Mouse (Mus musculus): ENCODE data around the gene Tns1.
A peak's percentile ranks its signal among the peaks of the same experiment; 100 is the strongest.

The Tns1 gene

DNA sequence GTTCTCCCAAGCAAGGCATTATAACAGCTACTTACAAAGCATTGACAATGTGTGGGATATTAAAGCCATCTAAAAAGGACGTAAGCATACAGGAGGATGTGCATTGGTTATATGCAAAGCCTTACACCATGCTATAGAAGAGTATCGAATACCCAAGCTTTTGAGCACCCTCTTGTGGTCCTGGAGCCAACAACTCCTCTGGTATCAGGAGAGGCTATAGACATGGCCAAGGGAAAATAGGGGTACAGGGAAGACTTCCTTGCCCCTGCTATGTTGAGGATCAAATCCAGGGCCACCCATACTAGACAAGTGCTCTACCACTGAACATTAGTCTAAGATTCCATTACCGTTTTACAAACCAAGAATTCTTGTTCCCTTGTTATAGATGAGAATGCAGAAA lies 7.8 kb upstream of the Tns1 start:
- H3K4me3 ChIP-seq (replicated peaks; ENCODE audit: low read length), result no peak overlapping the region
- 0 out of 2 replicates have a peak, but pooled peaks cover 6% of the 10 kb centered on the region for H3K4me1 ChIP-seq (replicated peaks; ENCODE audit: low read depth, low read length)
- H3K9me3 ChIP-seq (ENCODE audit: low read length), result peaks cover 19% of the 10 kb centered on the region
- H3K36me3 ChIP-seq (ENCODE audit: insufficient read depth, low read length), result no peaks in the 10 kb centered on the region
- H3K27me3 ChIP-seq (ENCODE audit: insufficient read depth, low read length), result peaks cover 44% of the 10 kb centered on the region
- TF ChIP-seq POU5F1 (IDR thresholded peaks at IDR 0.05; ENCODE audit: borderline replicate concordance, low read length), result no peak
- no peak for TF ChIP-seq CTCF (conservative IDR thresholded peaks at IDR 0.05; ENCODE audit: low read length)
- TF ChIP-seq NANOG (IDR thresholded peaks at IDR 0.05; ENCODE audit: borderline replicate concordance, low read length), result no peak

DNA sequence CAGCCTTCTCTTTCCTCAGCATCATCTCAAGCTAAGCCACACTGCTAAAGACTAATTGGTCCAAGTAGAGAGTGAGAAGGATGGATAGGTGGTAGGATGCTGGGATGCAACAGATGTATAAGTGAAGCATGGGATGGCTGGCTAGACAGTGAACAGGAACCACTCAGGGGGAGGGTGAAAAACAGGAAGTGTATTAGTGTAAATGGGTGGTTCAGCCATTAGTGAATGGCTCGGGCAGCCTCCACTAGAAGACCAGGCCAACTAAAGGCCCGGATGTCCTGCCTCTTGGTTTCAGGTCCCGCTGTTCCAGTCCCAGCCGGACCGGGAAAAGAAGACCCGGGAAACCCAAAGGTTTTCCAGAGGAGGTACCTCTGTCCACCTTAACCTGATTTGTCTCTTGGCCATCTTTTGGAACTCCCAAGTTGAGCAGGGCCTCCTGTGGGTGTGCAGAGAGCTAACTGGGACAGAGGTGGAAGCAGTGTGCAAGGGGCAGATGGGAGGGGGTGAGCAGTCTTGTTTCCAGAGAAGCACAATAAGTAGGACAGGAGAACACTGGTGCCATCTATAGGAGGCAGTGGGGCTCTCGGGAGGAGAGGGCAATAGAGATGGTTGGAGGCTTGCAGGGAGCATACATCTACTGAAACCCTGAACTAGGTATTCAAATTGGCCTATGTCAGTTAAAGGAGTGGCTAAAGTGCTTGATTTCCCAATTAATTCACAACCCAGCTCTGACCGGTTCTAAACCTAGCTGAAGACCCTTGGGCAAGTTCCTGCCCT lies 6.8 kb upstream of the Tns1 start:
- no peaks in the 10 kb centered on the region for H3K36me3 ChIP-seq (ENCODE audit: insufficient read depth, low read length)
- H3K9me3 ChIP-seq (ENCODE audit: low read length), result peaks cover 12% of the 10 kb centered on the region
- TF ChIP-seq POU5F1 (IDR thresholded peaks at IDR 0.05; ENCODE audit: borderline replicate concordance, low read length) (no peak), NANOG (IDR thresholded peaks at IDR 0.05; ENCODE audit: borderline replicate concordance, low read length) (no peak), CTCF (conservative IDR thresholded peaks at IDR 0.05; ENCODE audit: low read length) (no peak)
- peaks cover 50% of the 10 kb centered on the region for H3K27me3 ChIP-seq (ENCODE audit: insufficient read depth, low read length)
- 0 out of 2 replicates have a peak, but pooled peaks cover 6% of the 10 kb centered on the region for H3K4me1 ChIP-seq (replicated peaks; ENCODE audit: low read depth, low read length)
- no peak overlapping the region for H3K4me3 ChIP-seq (replicated peaks; ENCODE audit: low read length)

DNA sequence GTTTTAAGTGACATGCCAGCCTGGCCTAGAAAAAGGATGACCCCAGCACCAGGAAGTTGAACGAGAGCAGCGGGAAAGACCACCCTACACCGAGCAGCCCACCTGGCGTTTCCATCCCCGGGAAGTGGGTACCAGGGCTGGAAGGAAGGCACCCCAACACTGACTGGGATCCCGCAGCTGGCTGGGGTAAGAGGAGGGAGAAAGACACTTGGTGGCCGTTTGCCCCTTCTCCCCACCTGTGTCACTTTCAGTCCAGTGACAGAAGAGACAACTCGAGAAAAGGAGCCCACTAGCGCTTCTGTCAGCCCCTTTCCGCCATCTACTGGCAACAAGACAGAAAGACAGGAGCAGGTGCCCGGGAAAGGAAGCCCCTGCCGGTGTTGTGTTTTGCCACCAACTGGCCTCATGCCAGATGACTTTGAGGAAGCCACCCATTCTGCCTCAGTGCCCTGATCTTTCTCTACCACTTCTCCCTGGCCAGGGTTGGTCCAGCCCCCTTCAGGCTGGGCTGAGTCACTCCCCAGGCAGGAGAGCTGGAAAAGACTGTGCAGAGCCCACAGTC lies 823 bp upstream of the Tns1 start, which contains the start of gene Rufy4:
Gene Rufy4, plus strand, starts transcription at position 551 of the 562 bp plus-strand sequence.
- Histone ChIP-seq H3K36me3 (ENCODE audit: insufficient read depth, low read length) (no peaks in the 10 kb centered on the region), H3K4me1 (replicated peaks; ENCODE audit: low read depth, low read length) (peaks cover 18% of the 10 kb centered on the region), H3K4me3 (replicated peaks; ENCODE audit: low read length) (peak within 1 kb of the TSS; percentile 78), H3K27me3 (ENCODE audit: insufficient read depth, low read length) (peaks cover 83% of the 10 kb centered on the region), H3K9me3 (ENCODE audit: low read length) (no peaks in the 10 kb centered on the region)
- TF ChIP-seq CTCF (conservative IDR thresholded peaks at IDR 0.05; ENCODE audit: low read length), result peak; percentile 67
- no peak for TF ChIP-seq POU5F1 (IDR thresholded peaks at IDR 0.05; ENCODE audit: borderline replicate concordance, low read length)

DNA sequence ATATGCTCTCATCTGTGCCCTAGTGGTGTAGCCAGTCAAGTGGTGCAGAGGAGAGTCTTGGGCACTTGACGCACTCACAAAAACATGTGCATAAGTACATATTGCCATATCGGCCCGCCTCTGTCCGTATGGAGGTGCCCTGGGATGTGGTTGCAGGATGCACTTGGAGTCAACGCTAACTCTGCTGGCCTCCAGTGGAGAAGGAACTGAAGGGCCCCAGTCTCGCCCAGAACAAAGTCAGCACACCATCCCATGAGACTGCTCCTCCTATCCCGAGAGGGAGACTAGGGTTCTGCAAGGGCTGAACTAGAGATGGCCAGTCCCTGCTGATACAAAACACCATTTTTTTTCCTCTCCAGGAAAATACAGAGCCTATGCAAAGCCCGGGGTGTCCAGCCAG lies 1.0 kb downstream of the Tns1 start:
- H3K36me3 ChIP-seq (ENCODE audit: insufficient read depth, low read length), result no peaks in the 10 kb centered on the region
- peaks cover 13% of the 10 kb centered on the region for H3K4me1 ChIP-seq (replicated peaks; ENCODE audit: low read depth, low read length)
- H3K4me3 ChIP-seq (replicated peaks; ENCODE audit: low read length), result no peak overlapping the region
- no peaks in the 10 kb centered on the region for H3K9me3 ChIP-seq (ENCODE audit: low read length)
- H3K27me3 ChIP-seq (ENCODE audit: insufficient read depth, low read length), result peaks cover 91% of the 10 kb centered on the region
- TF ChIP-seq NANOG (IDR thresholded peaks at IDR 0.05; ENCODE audit: borderline replicate concordance, low read length) (no peak), CTCF (conservative IDR thresholded peaks at IDR 0.05; ENCODE audit: low read length) (no peak), POU5F1 (IDR thresholded peaks at IDR 0.05; ENCODE audit: borderline replicate concordance, low read length) (no peak)

- Histone ChIP-seq H3K9me3 (ENCODE audit: low read length) (no peaks in the 10 kb centered on the region), H3K4me1 (replicated peaks; ENCODE audit: low read depth, low read length) (peaks cover 13% of the 10 kb centered on the region), H3K27me3 (ENCODE audit: insufficient read depth, low read length) (peaks cover 94% of the 10 kb centered on the region), H3K36me3 (ENCODE audit: insufficient read depth, low read length) (no peaks in the 10 kb centered on the region), H3K4me3 (replicated peaks; ENCODE audit: low read length) (no peak overlapping the region)
- no peak for TF ChIP-seq CTCF (conservative IDR thresholded peaks at IDR 0.05; ENCODE audit: low read length)
- TF ChIP-seq NANOG (IDR thresholded peaks at IDR 0.05; ENCODE audit: borderline replicate concordance, low read length), result no peak
- no peak for TF ChIP-seq POU5F1 (IDR thresholded peaks at IDR 0.05; ENCODE audit: borderline replicate concordance, low read length)
Observed at GRCm38 (mm10) chr1:74121821-74122576, 2.2 kb downstream of the Tns1 start.

- Histone ChIP-seq H3K27me3 (ENCODE audit: insufficient read depth, low read length) (peaks cover 95% of the 10 kb centered on the region), H3K4me1 (replicated peaks; ENCODE audit: low read depth, low read length) (peaks cover 13% of the 10 kb centered on the region), H3K9me3 (ENCODE audit: low read length) (no peaks in the 10 kb centered on the region), H3K36me3 (ENCODE audit: insufficient read depth, low read length) (no peaks in the 10 kb centered on the region), H3K4me3 (replicated peaks; ENCODE audit: low read length) (no peak overlapping the region)
- TF ChIP-seq POU5F1 (IDR thresholded peaks at IDR 0.05; ENCODE audit: borderline replicate concordance, low read length) (no peak), NANOG (IDR thresholded peaks at IDR 0.05; ENCODE audit: borderline replicate concordance, low read length) (no peak), CTCF (conservative IDR thresholded peaks at IDR 0.05; ENCODE audit: low read length) (no peak)
Observed at GRCm38 (mm10) chr1:74121138-74121537, 3.1 kb downstream of the Tns1 start.

DNA sequence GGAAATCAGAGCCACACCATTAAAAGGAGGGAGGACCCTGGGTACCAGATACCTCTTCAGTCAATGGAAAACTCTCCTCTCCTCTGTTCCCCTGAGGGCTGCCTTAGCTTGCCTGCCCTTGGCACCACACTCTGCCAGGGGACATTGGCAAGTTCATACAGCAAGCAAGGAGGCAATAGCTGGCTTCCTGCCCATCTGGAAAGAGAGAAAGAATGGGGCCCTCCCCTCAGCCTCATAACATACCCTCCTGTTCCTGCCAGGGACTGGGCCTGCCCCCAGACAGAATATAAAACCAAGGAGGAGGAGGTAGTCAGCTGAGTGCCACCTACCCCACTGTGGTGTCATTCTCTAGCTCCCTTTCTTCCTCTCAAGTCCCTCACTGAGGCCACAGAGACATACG lies 5.1 kb downstream of the Tns1 start:
- TF ChIP-seq NANOG (IDR thresholded peaks at IDR 0.05; ENCODE audit: borderline replicate concordance, low read length), result no peak
- TF ChIP-seq CTCF (conservative IDR thresholded peaks at IDR 0.05; ENCODE audit: low read length), result no peak
- no peak for TF ChIP-seq POU5F1 (IDR thresholded peaks at IDR 0.05; ENCODE audit: borderline replicate concordance, low read length)
- Histone ChIP-seq H3K4me3 (replicated peaks; ENCODE audit: low read length) (no peak overlapping the region), H3K27me3 (ENCODE audit: insufficient read depth, low read length) (peaks cover 93% of the 10 kb centered on the region), H3K36me3 (ENCODE audit: insufficient read depth, low read length) (no peaks in the 10 kb centered on the region), H3K9me3 (ENCODE audit: low read length) (no peaks in the 10 kb centered on the region), H3K4me1 (replicated peaks; ENCODE audit: low read depth, low read length) (peaks cover 4% of the 10 kb centered on the region; the same call in 1 of the 2 replicates)

DNA sequence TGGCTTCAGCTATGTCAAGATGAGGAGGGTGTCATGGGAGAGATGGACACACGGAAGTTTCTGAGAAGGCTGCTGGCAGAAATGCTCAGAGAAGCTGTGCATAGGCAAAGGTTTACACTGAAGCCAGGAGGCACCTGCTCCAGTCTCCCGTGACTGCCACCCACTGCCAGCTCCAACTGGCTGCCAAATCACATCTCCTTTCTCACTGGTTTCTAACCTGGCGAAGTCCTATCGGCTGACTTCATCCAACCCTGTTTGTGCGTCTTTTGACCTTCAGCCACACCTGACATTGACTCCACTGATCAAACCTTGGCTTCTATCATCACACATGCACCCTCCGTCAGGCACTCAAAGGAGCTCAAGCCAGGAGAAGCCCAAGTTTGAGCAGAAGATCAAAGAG lies 6.4 kb downstream of the Tns1 start:
- H3K36me3 ChIP-seq (ENCODE audit: insufficient read depth, low read length), result no peaks in the 10 kb centered on the region
- no peaks in the 10 kb centered on the region for H3K9me3 ChIP-seq (ENCODE audit: low read length)
- H3K4me1 ChIP-seq (replicated peaks; ENCODE audit: low read depth, low read length), result peaks cover 15% of the 10 kb centered on the region
- H3K27me3 ChIP-seq (ENCODE audit: insufficient read depth, low read length), result peaks cover 90% of the 10 kb centered on the region
- TF ChIP-seq POU5F1 (IDR thresholded peaks at IDR 0.05; ENCODE audit: borderline replicate concordance, low read length) (no peak), CTCF (conservative IDR thresholded peaks at IDR 0.05; ENCODE audit: low read length) (no peak), NANOG (IDR thresholded peaks at IDR 0.05; ENCODE audit: borderline replicate concordance, low read length) (no peak)
- H3K4me3 ChIP-seq (replicated peaks; ENCODE audit: low read length), result no peak overlapping the region

Data from E14TG2a.4 (cell line).